Mouse (Mus musculus): ENCODE results near the gene Gpr153. TPM values are rescaled to one million over a fixed set of nuclear protein-coding genes. Genes with fewer than 3 reads are reported as not detected.

Gpr153 gene
- polyA plus RNA-seq, 1 experiment from 2014 or later: 6.2 TPM

- Histone ChIP-seq H3K36me3 (ENCODE audit: control insufficient read depth, insufficient read depth) (peaks cover 17% of the 10 kb centered on the region), H3K27me3 (replicated peaks; ENCODE audit: control insufficient read depth, insufficient read depth, low read length) (no peaks in the 10 kb centered on the region), H3K4me2 (ENCODE audit: low read length) (no peak overlapping the region), H3K9me3 (ENCODE audit: control insufficient read depth, low read length) (no peaks in the 10 kb centered on the region), H3K4me3 (replicated peaks; ENCODE audit: low read length) (no peak overlapping the region), H3K4me1 (replicated peaks; ENCODE audit: control insufficient read depth, insufficient read depth, low read length) (peaks cover 7% of the 10 kb centered on the region; the same call in 1 of the 2 replicates), H3K9ac (replicated peaks; ENCODE audit: low read depth, low read length) (no peak overlapping the region), H3K27ac (ENCODE audit: low read length) (no peak overlapping the region)
- no peak for ATAC-seq
- 81% methylated on average over 6 of the region's 6 CpGs for WGBS
Observed at GRCm38 (mm10) chr4:152304685-152305084, 30.7 kb downstream of the Gpr153 start.

- Histone ChIP-seq H3K4me2 (ENCODE audit: low read length) (no peak overlapping the region), H3K4me3 (replicated peaks; ENCODE audit: low read length) (no peak overlapping the region), H3K36me3 (ENCODE audit: control insufficient read depth, insufficient read depth) (peaks cover 17% of the 10 kb centered on the region), H3K9me3 (ENCODE audit: control insufficient read depth, low read length) (no peaks in the 10 kb centered on the region), H3K27ac (ENCODE audit: low read length) (no peak overlapping the region), H3K9ac (replicated peaks; ENCODE audit: low read depth, low read length) (no peak overlapping the region), H3K4me1 (replicated peaks; ENCODE audit: control insufficient read depth, insufficient read depth, low read length) (no peaks in the 10 kb centered on the region), H3K27me3 (replicated peaks; ENCODE audit: control insufficient read depth, insufficient read depth, low read length) (no peaks in the 10 kb centered on the region; the same call in 1 of the 2 replicates)
- 91% methylated on average over 6 of the region's 6 CpGs for WGBS
- ATAC-seq: no peak
Observed at GRCm38 (mm10) chr4:152305991-152306390, 32.0 kb downstream of the Gpr153 start.

- ATAC-seq: no peak
- no peak overlapping the region for H3K4me2 ChIP-seq (ENCODE audit: low read length)
- peaks cover 17% of the 10 kb centered on the region for H3K36me3 ChIP-seq (ENCODE audit: control insufficient read depth, insufficient read depth)
- no peak overlapping the region for H3K4me3 ChIP-seq (replicated peaks; ENCODE audit: low read length)
- peaks cover 14% of the 10 kb centered on the region for H3K27me3 ChIP-seq (replicated peaks; ENCODE audit: control insufficient read depth, insufficient read depth, low read length)
- no peak overlapping the region for H3K27ac ChIP-seq (ENCODE audit: low read length)
- H3K9ac ChIP-seq (replicated peaks; ENCODE audit: low read depth, low read length): no peak overlapping the region
- H3K4me1 ChIP-seq (replicated peaks; ENCODE audit: control insufficient read depth, insufficient read depth, low read length): no peaks in the 10 kb centered on the region
- H3K9me3 ChIP-seq (ENCODE audit: control insufficient read depth, low read length): no peaks in the 10 kb centered on the region
- 85% methylated on average over 9 of the region's 9 CpGs for WGBS
Observed at GRCm38 (mm10) chr4:152307542-152307941, 33.5 kb downstream of the Gpr153 start.

GRCm38 (mm10) chr4:152312186-152312585 is 38.2 kb downstream of the Gpr153 start:
- Histone ChIP-seq H3K9ac (replicated peaks; ENCODE audit: low read depth, low read length) (no peak overlapping the region), H3K36me3 (ENCODE audit: control insufficient read depth, insufficient read depth) (no peaks in the 10 kb centered on the region), H3K4me1 (replicated peaks; ENCODE audit: control insufficient read depth, insufficient read depth, low read length) (peaks cover 12% of the 10 kb centered on the region), H3K27me3 (replicated peaks; ENCODE audit: control insufficient read depth, insufficient read depth, low read length) (peaks cover 55% of the 10 kb centered on the region), H3K27ac (ENCODE audit: low read length) (no peak overlapping the region), H3K4me2 (ENCODE audit: low read length) (peak overlapping the region; percentile 52; the same call in 1 of the 2 replicates), H3K9me3 (ENCODE audit: control insufficient read depth, low read length) (no peaks in the 10 kb centered on the region), H3K4me3 (replicated peaks; ENCODE audit: low read length) (no peak overlapping the region)
- 3% methylated on average over 14 of the region's 14 CpGs for WGBS
- no peak for ATAC-seq

GRCm38 (mm10) chr4:152313211-152313632 is 39.2 kb downstream of the Gpr153 start:
- H3K9me3 ChIP-seq (ENCODE audit: control insufficient read depth, low read length): no peaks in the 10 kb centered on the region
- ATAC-seq: peak; percentile 52
- H3K4me3 ChIP-seq (replicated peaks; ENCODE audit: low read length): peak overlapping the region; percentile 37
- no peak overlapping the region for H3K27ac ChIP-seq (ENCODE audit: low read length)
- H3K4me2 ChIP-seq (ENCODE audit: low read length): peak overlapping the region; percentile 52
- peak overlapping the region; percentile 43 for H3K9ac ChIP-seq (replicated peaks; ENCODE audit: low read depth, low read length)
- H3K36me3 ChIP-seq (ENCODE audit: control insufficient read depth, insufficient read depth): no peaks in the 10 kb centered on the region
- WGBS: under 1% methylated on average over 29 of the region's 29 CpGs
- H3K27me3 ChIP-seq (replicated peaks; ENCODE audit: control insufficient read depth, insufficient read depth, low read length): peaks cover 65% of the 10 kb centered on the region
- peaks cover 12% of the 10 kb centered on the region for H3K4me1 ChIP-seq (replicated peaks; ENCODE audit: control insufficient read depth, insufficient read depth, low read length)

GRCm38 (mm10) chr4:152313934-152314333 is 39.9 kb downstream of the Gpr153 start:
- H3K4me1 ChIP-seq (replicated peaks; ENCODE audit: control insufficient read depth, insufficient read depth, low read length): peaks cover 16% of the 10 kb centered on the region
- peak overlapping the region; percentile 37 for H3K4me3 ChIP-seq (replicated peaks; ENCODE audit: low read length)
- H3K27me3 ChIP-seq (replicated peaks; ENCODE audit: control insufficient read depth, insufficient read depth, low read length): peaks cover 71% of the 10 kb centered on the region
- H3K9me3 ChIP-seq (ENCODE audit: control insufficient read depth, low read length): no peaks in the 10 kb centered on the region
- no peak for ATAC-seq
- no peak overlapping the region for H3K27ac ChIP-seq (ENCODE audit: low read length)
- no peak overlapping the region for H3K9ac ChIP-seq (replicated peaks; ENCODE audit: low read depth, low read length)
- no peaks in the 10 kb centered on the region for H3K36me3 ChIP-seq (ENCODE audit: control insufficient read depth, insufficient read depth)
- no peak overlapping the region for H3K4me2 ChIP-seq (ENCODE audit: low read length)

GRCm38 (mm10) chr4:152315498-152316213 is 41.6 kb downstream of the Gpr153 start:
- ATAC-seq: no peak
- Histone ChIP-seq H3K4me1 (replicated peaks; ENCODE audit: control insufficient read depth, insufficient read depth, low read length) (peaks cover 16% of the 10 kb centered on the region), H3K4me3 (replicated peaks; ENCODE audit: low read length) (peak overlapping the region; percentile 37), H3K36me3 (ENCODE audit: control insufficient read depth, insufficient read depth) (no peaks in the 10 kb centered on the region), H3K4me2 (ENCODE audit: low read length) (peak overlapping the region; percentile 50), H3K27me3 (replicated peaks; ENCODE audit: control insufficient read depth, insufficient read depth, low read length) (peaks cover 71% of the 10 kb centered on the region), H3K27ac (ENCODE audit: low read length) (no peak overlapping the region), H3K9ac (replicated peaks; ENCODE audit: low read depth, low read length) (peak overlapping the region; percentile 19; the same call in 1 of the 2 replicates), H3K9me3 (ENCODE audit: control insufficient read depth, low read length) (no peaks in the 10 kb centered on the region)
- WGBS: under 1% methylated on average over 43 of the region's 43 CpGs

GRCm38 (mm10) chr4:152317631-152318033 is 43.6 kb downstream of the Gpr153 start:
- no peaks in the 10 kb centered on the region for H3K9me3 ChIP-seq (ENCODE audit: control insufficient read depth, low read length)
- H3K27ac ChIP-seq (ENCODE audit: low read length): no peak overlapping the region
- WGBS: 85% methylated on average over 6 of the region's 6 CpGs
- H3K4me2 ChIP-seq (ENCODE audit: low read length): no peak overlapping the region
- H3K4me3 ChIP-seq (replicated peaks; ENCODE audit: low read length): no peak overlapping the region
- H3K27me3 ChIP-seq (replicated peaks; ENCODE audit: control insufficient read depth, insufficient read depth, low read length): peaks cover 56% of the 10 kb centered on the region
- H3K4me1 ChIP-seq (replicated peaks; ENCODE audit: control insufficient read depth, insufficient read depth, low read length): peaks cover 15% of the 10 kb centered on the region
- H3K36me3 ChIP-seq (ENCODE audit: control insufficient read depth, insufficient read depth): no peaks in the 10 kb centered on the region
- ATAC-seq: no peak
- H3K9ac ChIP-seq (replicated peaks; ENCODE audit: low read depth, low read length): no peak overlapping the region

GRCm38 (mm10) chr4:152318517-152319234 is 44.6 kb downstream of the Gpr153 start, which contains the start of gene Rnf207:
Gene Rnf207, minus strand, starts transcription at chr4:152318993.
- Histone ChIP-seq H3K4me2 (ENCODE audit: low read length) (peak within 1 kb of the TSS; percentile 17; the same call in 1 of the 2 replicates), H3K9me3 (ENCODE audit: control insufficient read depth, low read length) (no peaks in the 10 kb centered on the region), H3K4me1 (replicated peaks; ENCODE audit: control insufficient read depth, insufficient read depth, low read length) (peaks cover 8% of the 10 kb centered on the region), H3K36me3 (ENCODE audit: control insufficient read depth, insufficient read depth) (no peaks in the 10 kb centered on the region), H3K9ac (replicated peaks; ENCODE audit: low read depth, low read length) (peak within 1 kb of the TSS; percentile 29; the same call in 1 of the 2 replicates), H3K4me3 (replicated peaks; ENCODE audit: low read length) (peak within 1 kb of the TSS; percentile 14; the same call in 1 of the 2 replicates), H3K27me3 (replicated peaks; ENCODE audit: control insufficient read depth, insufficient read depth, low read length) (peaks cover 46% of the 10 kb centered on the region), H3K27ac (ENCODE audit: low read length) (no peak within 1 kb of the TSS)
- 0 out of 2 replicates have a peak, but pooled peaks have one; percentile 29 for ATAC-seq
- WGBS: 3% methylated on average over 26 of the region's 26 CpGs

All from forebrain, embryonic 16.5 days (tissue).